Mouse (Mus musculus): ENCODE data around the gene AI182371. TPM values are rescaled to one million over a fixed set of nuclear protein-coding genes. Genes with fewer than 3 reads are reported as not detected.

Gene AI182371
- polyA plus RNA-seq, 1 experiment from 2014 or later: 0.30 TPM

- peak overlapping the region; percentile 75 for H3K4me2 ChIP-seq (ENCODE audit: low read length)
- H3K27me3 ChIP-seq (ENCODE audit: insufficient read depth, low read length): no peaks in the 10 kb centered on the region
- peak; percentile 98 for DNase-seq (ENCODE audit: low spot score)
- ATAC-seq (replicated peaks; ENCODE audit: low FRiP score, low read depth): peak; percentile 99
- no peaks in the 10 kb centered on the region for H3K4me1 ChIP-seq (replicated peaks; ENCODE audit: insufficient read depth, low read length)
- H3K4me3 ChIP-seq (replicated peaks; ENCODE audit: low read depth, low read length): peak overlapping the region; percentile 43
- peaks cover 9% of the 10 kb centered on the region; the same call in 1 of the 2 replicates for H3K36me3 ChIP-seq (ENCODE audit: insufficient read depth, low read length)
- peak overlapping the region; percentile 83 for H3K27ac ChIP-seq
- no peaks in the 10 kb centered on the region for H3K9me3 ChIP-seq (replicated peaks; ENCODE audit: low read length)
- peak; percentile 27; the same call in 1 of the 2 replicates for TF ChIP-seq CTCF (IDR thresholded peaks at IDR 0.05; ENCODE audit: low read depth)
- peak overlapping the region; percentile 57 for H3K9ac ChIP-seq (ENCODE audit: low read depth, low read length)
- WGBS: under 1% methylated on average over 21 of the region's 21 CpGs
Measured at GRCm38 (mm10) chr2:35131991-35132661, 30.8 kb upstream of the AI182371 start.

- Histone ChIP-seq H3K27me3 (ENCODE audit: insufficient read depth, low read length) (no peaks in the 10 kb centered on the region), H3K4me1 (replicated peaks; ENCODE audit: insufficient read depth, low read length) (no peaks in the 10 kb centered on the region), H3K4me3 (replicated peaks; ENCODE audit: low read depth, low read length) (no peak overlapping the region), H3K36me3 (ENCODE audit: insufficient read depth, low read length) (peaks cover 9% of the 10 kb centered on the region; the same call in 1 of the 2 replicates), H3K9me3 (replicated peaks; ENCODE audit: low read length) (no peaks in the 10 kb centered on the region), H3K4me2 (ENCODE audit: low read length) (peak overlapping the region; percentile 75; the same call in 1 of the 2 replicates), H3K27ac (0 out of 2 replicates have a peak overlapping the region, but pooled peaks have one; percentile 38), H3K9ac (ENCODE audit: low read depth, low read length) (no peak overlapping the region)
- DNase-seq (ENCODE audit: low spot score) (no peak), ATAC-seq (replicated peaks; ENCODE audit: low FRiP score, low read depth) (no peak)
- no peak for TF ChIP-seq CTCF (IDR thresholded peaks at IDR 0.05; ENCODE audit: low read depth)
Measured at GRCm38 (mm10) chr2:35131491-35131890, 30.1 kb upstream of the AI182371 start.

- no peak overlapping the region for H3K9ac ChIP-seq (ENCODE audit: low read depth, low read length)
- H3K27me3 ChIP-seq (ENCODE audit: insufficient read depth, low read length): no peaks in the 10 kb centered on the region
- ATAC-seq (replicated peaks; ENCODE audit: low FRiP score, low read depth) (no peak), DNase-seq (ENCODE audit: low spot score) (no peak)
- H3K9me3 ChIP-seq (replicated peaks; ENCODE audit: low read length): no peaks in the 10 kb centered on the region
- TF ChIP-seq CTCF (IDR thresholded peaks at IDR 0.05; ENCODE audit: low read depth): peak; percentile 42
- peaks cover 13% of the 10 kb centered on the region; the same call in 1 of the 2 replicates for H3K36me3 ChIP-seq (ENCODE audit: insufficient read depth, low read length)
- no peak overlapping the region for H3K4me3 ChIP-seq (replicated peaks; ENCODE audit: low read depth, low read length)
- no peak overlapping the region for H3K27ac ChIP-seq
- H3K4me2 ChIP-seq (ENCODE audit: low read length): no peak overlapping the region
- 81% methylated on average over 7 of the region's 7 CpGs for WGBS
- no peaks in the 10 kb centered on the region for H3K4me1 ChIP-seq (replicated peaks; ENCODE audit: insufficient read depth, low read length)
Measured at GRCm38 (mm10) chr2:35124716-35125115, 23.4 kb upstream of the AI182371 start.

- Histone ChIP-seq H3K4me2 (ENCODE audit: low read length) (no peak overlapping the region), H3K4me3 (replicated peaks; ENCODE audit: low read depth, low read length) (no peak overlapping the region), H3K36me3 (ENCODE audit: insufficient read depth, low read length) (peaks cover 5% of the 10 kb centered on the region; the same call in 1 of the 2 replicates), H3K9me3 (replicated peaks; ENCODE audit: low read length) (no peaks in the 10 kb centered on the region), H3K27ac (no peak overlapping the region), H3K9ac (ENCODE audit: low read depth, low read length) (no peak overlapping the region), H3K4me1 (replicated peaks; ENCODE audit: insufficient read depth, low read length) (no peaks in the 10 kb centered on the region), H3K27me3 (ENCODE audit: insufficient read depth, low read length) (no peaks in the 10 kb centered on the region)
- no peak for DNase-seq (ENCODE audit: low spot score)
- TF ChIP-seq CTCF (IDR thresholded peaks at IDR 0.05; ENCODE audit: low read depth): no peak
- no peak for ATAC-seq (replicated peaks; ENCODE audit: low FRiP score, low read depth)
- 67% methylated on average over 2 of the region's 2 CpGs for WGBS
Measured at GRCm38 (mm10) chr2:35110521-35110920, 9.2 kb upstream of the AI182371 start.

- Histone ChIP-seq H3K4me1 (replicated peaks; ENCODE audit: insufficient read depth, low read length) (no peaks in the 10 kb centered on the region), H3K27ac (peak overlapping the region; percentile 92; the same call in 1 of the 2 replicates), H3K4me3 (replicated peaks; ENCODE audit: low read depth, low read length) (peak overlapping the region; percentile 87), H3K36me3 (ENCODE audit: insufficient read depth, low read length) (no peaks in the 10 kb centered on the region), H3K27me3 (ENCODE audit: insufficient read depth, low read length) (no peaks in the 10 kb centered on the region), H3K4me2 (ENCODE audit: low read length) (peak overlapping the region; percentile 77), H3K9ac (ENCODE audit: low read depth, low read length) (peak overlapping the region; percentile 87), H3K9me3 (replicated peaks; ENCODE audit: low read length) (no peaks in the 10 kb centered on the region)
- DNase-seq (ENCODE audit: low spot score) (no peak), ATAC-seq (replicated peaks; ENCODE audit: low FRiP score, low read depth) (no peak)
- WGBS: 2% methylated on average over 13 of the region's 13 CpGs
- TF ChIP-seq CTCF (IDR thresholded peaks at IDR 0.05; ENCODE audit: low read depth): no peak
Measured at GRCm38 (mm10) chr2:35109924-35110304, 8.6 kb upstream of the AI182371 start.

- ATAC-seq (replicated peaks; ENCODE audit: low FRiP score, low read depth) (peak; percentile 94), DNase-seq (ENCODE audit: low spot score) (peak; percentile 95)
- Histone ChIP-seq H3K9me3 (replicated peaks; ENCODE audit: low read length) (no peaks in the 10 kb centered on the region), H3K4me2 (ENCODE audit: low read length) (peak within 1 kb of the TSS; percentile 77), H3K9ac (ENCODE audit: low read depth, low read length) (peak within 1 kb of the TSS; percentile 87), H3K36me3 (ENCODE audit: insufficient read depth, low read length) (no peaks in the 10 kb centered on the region), H3K4me1 (replicated peaks; ENCODE audit: insufficient read depth, low read length) (no peaks in the 10 kb centered on the region), H3K4me3 (replicated peaks; ENCODE audit: low read depth, low read length) (peak within 1 kb of the TSS; percentile 87), H3K27ac (peak within 1 kb of the TSS; percentile 92), H3K27me3 (ENCODE audit: insufficient read depth, low read length) (no peaks in the 10 kb centered on the region)
- WGBS: under 1% methylated on average over 62 of the region's 62 CpGs
- TF ChIP-seq CTCF (IDR thresholded peaks at IDR 0.05; ENCODE audit: low read depth): no peak
Measured at GRCm38 (mm10) chr2:35109141-35109923, 8.0 kb upstream of the AI182371 start, which contains the start of gene Cntrl. TSS of gene Cntrl (plus strand) at chr2:35109492.

All from kidney, postnatal 0 days (tissue).